Mouse (Mus musculus): ENCODE measurements around the gene Clec16a.

Gene Clec16a

DNA sequence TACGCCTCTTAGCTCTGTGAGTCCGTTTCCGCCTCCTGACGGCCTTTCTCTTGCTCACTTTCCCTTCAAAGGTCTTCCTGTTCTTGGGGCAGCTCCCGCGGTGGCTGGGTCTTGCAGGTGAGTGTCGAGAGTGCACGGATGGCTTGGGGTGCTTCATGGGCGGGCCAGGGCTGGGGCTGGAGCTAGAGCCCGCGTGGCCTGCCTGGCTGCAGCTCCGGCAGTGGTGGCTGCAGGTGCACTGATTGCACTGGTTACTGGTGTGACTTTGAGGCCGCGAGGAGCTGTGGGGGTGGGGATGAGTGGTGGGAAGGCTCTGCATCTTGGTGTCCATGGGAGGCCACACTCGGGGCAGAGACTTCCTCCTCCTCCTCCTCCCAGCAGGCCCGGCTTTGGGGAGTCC lies 243.1 kb downstream of the Clec16a start, which contains the start of gene Tnp2:
Gene Tnp2 (minus strand): TSS at position 390 of the 400 bp plus-strand sequence.
- no peak for DNase-seq (ENCODE audit: low spot score)

DNA sequence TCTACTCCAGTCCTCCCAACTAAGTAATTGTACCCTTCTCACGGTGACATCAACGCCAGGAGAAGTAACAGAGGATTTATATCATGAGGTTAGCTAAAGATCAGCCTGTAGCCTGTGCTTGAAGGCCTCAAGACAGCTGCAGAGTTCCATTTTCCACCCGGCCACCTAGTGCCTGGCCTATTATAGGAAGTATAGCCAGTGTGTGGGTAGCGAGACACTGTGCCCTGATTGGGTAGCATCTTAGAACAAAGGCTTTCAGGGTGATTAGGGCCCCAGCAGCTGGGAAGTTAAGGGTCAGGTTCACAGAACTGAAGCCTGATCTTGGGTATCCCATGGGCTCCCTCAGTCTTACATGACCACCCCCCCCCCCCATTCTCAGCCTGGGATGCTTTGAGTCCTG lies 243.7 kb downstream of the Clec16a start:
- no peak for DNase-seq (ENCODE audit: low spot score)

DNA sequence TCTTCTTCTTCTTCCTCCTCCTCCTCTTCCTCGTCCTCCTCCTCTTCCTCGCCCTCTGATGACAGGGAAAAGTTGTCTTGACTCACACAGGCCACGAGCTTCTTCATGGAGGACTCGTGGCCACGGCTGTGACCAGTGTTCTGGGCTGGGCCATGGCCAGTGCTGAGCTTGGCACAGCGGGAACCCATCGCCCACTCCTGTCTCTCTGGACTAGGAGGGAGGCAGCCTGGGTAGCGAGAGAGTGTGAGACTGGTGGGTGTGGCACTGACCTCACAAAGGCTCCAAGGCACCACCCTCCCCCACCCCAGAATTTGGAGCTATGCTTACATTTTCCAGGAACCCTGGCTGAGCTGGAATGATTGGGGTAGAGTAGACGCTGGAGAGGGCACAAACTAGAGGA lies 245.6 kb downstream of the Clec16a start, which contains the start of gene Prm3:
Gene Prm3 (minus strand): TSS at position 213 of the 400 bp plus-strand sequence.
- DNase-seq (ENCODE audit: low spot score), result no peak

All from adipocyte (in vitro differentiated cells).